Mouse (Mus musculus): ENCODE results near the gene Zfhx3.
A peak's percentile ranks its signal among the peaks of the same experiment; 100 is the strongest.

The Zfhx3 gene

DNA sequence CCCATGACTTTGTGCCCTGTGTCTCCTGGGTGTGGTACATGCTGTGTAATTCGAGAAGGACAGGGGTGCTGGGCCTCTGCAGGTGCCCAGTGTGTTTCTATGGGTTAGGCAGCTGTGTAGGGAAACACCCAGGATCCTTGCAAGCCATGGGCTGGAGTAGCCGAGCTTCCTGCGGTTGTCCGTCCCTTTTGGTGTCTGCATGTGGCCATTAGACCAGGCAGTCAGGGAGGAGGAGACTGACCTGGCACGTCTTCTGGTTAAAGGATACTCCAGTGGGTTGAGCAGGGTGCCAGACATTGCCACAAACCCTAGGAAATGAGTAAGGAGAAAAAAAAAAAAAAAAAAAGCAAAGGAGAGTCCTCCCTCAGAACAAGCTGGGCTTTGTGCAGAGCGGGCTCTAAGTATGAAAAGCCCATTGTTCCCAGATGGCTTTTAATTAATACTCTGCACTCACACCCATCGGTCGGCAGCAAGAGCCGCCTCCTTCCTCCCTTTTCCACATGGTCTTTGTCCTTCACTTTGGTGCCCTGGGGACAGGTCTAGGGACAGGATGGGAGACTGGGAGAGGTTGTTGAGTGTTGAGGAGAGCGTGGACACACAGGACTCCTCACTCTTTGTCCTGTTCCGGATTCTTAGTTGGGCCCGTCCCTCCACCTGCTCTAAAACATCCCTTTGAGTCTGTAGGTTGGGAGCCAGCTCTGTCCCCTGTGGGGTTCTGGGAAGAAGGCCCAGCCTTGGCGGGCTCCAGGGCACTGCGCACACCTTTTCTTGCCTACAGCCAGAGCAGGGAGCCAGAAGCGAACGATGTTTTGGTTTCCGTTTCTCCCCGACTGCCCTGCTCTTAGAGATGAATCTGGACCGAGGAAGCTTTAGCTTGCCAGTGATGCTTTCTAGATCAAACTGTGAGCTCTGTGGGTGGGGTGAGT is 813.2 kb downstream of the Zfhx3 start:
- DNase-seq (ENCODE audit: low spot score): no peak

DNA sequence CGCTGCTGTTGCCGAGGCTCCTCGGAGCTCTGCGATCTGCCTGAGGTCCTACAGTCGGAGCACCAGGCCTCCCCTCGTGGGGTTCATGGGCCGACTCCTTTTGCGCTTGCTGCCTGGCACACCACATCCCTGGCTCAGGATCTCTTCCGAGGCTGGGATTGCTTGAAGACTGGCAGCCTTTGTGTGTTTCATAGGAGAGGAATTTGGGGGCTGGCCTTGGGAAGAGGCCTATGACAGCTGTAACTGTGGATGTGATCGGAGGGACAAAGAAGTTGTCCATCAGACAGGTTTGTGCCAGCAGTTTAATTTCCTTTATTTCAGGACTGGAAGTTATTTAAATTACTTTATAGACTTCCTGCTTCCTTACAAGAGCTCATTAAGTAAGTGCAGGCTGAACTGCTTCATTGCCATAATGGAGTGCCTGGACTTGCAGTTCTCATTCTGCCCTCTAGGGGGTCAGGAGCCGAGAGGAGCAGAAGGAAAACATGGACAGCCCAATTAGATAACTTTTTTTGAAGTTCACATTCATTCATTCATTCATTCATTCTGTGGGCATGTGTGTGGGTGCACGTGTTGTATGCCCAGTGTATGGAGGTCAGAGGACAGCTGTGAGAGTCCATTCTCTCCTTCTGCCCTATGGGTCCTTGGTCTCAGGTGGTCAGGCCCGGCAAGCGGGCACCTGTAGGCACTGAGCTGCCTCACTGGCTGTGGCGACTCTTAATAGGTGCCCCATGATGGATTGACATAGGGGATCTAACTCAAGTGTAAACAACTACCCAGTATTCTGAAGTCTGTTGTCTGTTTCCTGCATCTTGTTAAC is 817.3 kb downstream of the Zfhx3 start:
- peak; percentile 79 for DNase-seq (ENCODE audit: low spot score)

DNA sequence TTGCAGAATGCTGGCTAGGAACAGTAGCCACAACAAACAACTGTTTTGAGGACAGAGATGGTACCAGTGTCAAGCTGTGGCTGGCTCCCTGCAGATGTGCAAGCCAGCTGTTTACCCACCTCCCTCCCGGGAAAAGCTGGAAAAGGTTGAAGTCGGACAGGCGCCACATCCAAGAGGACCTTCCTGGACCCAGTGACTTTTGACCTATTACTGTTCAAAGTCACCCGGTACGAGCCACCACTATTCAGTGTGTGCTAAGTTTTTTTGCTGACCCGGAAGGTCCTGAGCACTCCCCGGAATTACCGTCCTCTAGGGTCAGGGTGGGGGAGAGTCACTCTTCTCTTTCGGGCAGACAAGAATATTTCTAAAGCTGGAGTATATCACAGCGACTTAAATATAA is 818.3 kb downstream of the Zfhx3 start:
- no peak for DNase-seq (ENCODE audit: low spot score)

DNA sequence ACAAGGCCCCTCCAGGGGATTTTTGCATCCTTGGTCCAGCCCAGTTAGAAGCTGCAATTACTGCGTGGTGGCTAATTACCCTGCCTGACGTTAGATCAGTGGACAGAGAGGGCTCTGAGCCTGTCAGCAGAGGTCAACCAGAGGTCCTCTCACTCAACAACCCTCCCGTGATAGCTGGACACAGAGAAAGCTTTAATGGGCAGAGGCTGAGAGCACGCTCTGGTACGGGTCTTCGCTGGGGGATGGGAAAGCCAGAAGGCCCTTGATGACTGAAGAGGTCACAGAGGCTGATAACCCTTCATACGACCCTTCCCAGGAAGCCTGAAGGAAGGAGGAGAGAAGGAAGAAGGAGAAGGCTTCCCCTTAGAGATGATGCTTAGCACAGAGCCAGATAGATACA is 820.1 kb downstream of the Zfhx3 start:
- DNase-seq (ENCODE audit: low spot score): no peak

DNA sequence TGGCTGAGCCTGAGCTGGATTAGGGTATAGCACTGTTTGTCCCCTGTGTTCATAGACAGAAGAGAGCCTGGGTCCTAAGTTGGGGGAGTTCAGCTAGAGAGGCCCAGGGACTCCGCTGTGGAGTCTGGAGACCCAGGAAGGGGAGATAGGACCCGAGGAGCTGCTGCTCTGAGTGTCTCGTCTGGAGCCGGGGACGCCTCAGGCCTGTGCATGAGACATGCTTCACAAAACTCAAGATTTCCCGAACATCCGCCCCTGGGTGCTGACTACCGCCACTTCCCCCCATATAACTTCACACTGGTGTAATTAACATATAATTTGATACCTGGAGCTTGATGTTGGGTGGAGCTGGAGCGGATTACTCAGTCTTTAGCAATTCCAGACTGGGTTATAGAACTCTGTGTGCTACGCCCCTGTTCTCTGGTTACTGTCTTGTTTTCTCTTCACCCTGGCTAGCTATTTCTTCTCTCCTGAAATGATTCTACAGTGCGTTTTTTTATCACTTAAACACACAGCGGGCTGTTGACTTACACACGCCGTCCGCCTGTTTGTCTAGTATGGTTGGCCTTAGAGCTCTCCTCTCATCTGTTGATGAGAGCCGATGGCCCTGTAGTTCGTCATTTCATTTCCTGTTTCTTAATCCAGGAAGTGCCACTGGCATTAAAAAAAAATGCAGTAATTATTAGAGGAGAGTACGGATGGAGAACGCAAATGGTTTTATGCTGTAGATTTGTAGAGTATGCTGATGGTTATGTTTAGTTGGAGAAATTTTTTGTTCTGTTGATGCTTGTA is 822.2 kb downstream of the Zfhx3 start:
- no peak for DNase-seq (ENCODE audit: low spot score)

DNA sequence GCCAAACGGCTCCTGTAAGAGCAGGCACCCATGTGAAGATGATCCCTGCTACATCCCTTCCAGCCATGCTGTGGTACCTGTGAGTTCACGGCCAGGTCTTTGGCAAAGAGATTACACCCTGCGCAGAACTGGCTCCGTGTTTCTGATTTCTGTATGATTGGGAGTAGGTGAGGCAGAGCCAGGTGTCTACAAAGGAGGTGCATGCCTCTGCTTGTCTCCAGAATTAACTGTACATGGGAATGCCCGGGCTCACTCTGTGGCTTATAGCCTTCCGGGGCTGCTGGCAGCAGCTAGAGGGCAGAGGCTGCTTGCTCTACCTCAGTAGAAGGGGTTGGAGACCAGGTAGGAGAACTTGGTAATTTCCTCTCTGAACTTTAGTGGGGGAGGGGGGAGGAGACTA is 823.7 kb downstream of the Zfhx3 start:
- DNase-seq (ENCODE audit: low spot score): no peak

DNA sequence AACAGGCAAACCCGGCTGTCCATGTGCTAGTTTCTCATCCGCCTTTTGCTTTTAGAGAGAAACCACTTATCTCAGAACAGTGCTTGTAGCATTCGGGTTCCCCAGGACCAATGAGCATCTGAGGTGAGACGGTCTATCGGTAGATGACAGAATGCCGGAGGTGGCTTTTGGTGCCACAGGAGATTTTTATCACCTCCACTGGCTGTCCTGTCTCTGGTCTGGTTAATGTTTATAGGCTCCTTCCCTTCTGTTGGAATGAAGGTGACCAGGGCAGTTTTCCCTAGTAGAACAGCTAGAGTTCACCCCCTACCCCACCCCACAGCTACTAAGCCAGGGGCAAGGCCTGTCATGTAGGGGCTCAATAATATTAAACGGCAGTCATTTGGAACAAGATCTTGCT is 825.6 kb downstream of the Zfhx3 start:
- DNase-seq (ENCODE audit: low spot score): no peak

DNA sequence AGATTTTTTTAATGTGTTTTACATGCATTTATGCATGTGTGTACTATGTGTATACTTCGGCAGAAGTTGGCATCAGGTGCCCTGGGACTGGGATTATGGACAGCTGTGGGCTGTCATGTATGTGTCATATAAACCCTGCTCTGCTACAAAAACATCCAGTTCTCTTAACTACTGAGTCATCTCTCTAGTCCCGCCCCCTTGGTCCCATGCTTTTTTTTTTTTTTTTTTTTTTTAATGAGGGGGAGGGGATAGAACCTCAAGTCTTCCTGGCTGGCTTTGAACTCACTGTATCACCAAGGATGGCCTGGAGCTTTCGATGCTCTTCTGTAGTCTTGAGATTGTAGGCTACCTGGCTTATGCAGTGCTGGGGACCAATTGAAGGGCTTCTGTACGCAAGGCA is 827.9 kb downstream of the Zfhx3 start:
- DNase-seq (ENCODE audit: low spot score): no peak

DNA sequence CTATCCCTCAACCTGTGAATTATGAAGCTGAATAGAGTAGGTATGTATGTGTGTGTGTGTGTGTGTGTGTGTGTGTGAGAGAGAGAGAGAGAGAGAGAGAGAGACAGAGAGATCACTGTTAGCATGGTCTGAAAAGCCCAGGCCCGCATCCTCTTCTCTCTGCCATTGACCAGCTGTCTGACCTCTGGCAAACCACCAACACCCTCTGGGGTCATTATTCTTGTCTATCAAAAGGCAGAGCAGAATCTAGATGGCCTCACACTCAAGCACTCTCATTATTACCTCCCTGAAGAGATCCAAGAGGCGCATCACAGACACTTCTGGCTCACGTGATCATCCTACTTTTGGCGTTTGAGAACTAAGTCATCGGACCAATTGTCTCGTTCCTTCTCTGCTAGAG is 831.0 kb downstream of the Zfhx3 start:
- no peak for DNase-seq (ENCODE audit: low spot score)

DNA sequence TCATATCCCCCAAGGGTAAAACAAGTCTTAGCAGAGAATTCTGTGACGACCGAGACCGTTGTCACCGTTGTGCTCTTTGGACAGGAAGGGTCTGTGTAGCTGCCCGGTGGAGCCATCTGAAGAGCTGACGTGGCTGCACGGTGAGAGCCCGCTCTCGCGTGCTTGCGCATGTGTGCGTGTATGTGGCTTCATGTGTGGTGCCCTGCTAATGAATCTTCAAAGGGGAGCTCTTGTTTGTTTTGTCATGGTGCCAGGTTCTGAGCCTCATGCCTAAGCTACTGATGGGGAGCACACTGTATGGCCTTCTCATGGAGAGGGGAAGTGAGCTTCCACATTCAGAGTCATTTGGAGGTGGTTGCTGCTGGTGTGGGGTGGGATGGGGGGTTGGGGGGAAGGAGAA is 835.6 kb downstream of the Zfhx3 start:
- DNase-seq (ENCODE audit: low spot score): no peak

DNA sequence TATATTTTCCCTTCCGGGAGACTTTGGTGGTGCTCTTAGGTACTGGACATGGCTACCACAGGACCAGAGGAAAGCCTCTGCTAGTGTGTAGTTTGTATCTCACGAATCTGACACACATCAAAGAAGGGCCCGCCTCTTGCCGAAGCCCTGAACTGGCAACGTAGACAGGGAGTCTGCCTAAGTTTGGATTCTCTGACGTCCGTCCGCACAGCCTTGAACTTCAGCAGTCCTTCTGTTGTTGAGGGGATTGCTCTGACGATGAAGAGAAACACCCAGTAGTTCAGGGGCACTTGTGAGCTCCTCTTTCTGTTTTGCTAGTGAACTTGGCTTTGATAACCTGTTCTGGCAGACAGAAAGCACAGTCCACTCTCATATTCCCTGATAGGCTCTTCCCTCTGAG is 836.1 kb downstream of the Zfhx3 start:
- no peak for DNase-seq (ENCODE audit: low spot score)

DNA sequence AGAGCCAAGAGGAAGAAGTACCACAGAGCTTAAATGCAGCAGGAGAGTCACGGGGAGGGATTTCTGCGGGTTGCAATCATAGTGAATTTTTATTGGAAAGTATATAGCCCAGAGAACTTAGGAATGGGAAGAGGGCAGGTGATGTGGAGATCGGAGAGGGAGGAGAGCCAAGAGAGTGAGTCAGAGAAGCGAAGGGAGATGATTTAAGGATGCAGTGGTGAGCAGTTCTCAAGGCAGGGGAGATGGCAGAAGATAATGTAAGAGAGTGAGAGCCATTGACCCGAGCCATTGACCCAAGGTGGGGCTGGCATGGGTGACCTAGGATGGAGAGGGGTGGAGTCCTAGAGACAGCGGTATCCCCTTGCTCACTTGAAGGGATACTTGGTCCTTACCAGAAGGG is 838.3 kb downstream of the Zfhx3 start:
- DNase-seq (ENCODE audit: low spot score): no peak

DNA sequence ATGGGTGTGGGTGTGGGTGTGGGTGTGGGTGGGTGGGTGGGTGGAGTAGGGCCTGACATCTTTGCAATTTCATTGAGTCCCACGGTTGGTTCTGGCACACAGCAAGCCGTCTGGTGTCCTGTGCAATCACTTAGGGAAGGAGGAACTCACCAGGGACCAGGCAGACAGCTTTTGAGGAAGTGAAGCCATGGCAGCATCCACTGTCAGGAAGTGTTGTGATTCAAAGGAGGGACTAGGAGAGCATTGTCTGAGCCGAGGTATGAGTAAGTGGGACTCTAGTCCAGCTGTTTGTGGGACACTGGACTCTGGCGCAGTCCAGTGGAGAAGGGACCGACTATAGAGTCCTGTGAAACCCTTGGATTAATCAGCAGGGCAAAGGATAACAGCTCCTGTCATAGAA is 838.7 kb downstream of the Zfhx3 start:
- DNase-seq (ENCODE audit: low spot score): no peak

DNA sequence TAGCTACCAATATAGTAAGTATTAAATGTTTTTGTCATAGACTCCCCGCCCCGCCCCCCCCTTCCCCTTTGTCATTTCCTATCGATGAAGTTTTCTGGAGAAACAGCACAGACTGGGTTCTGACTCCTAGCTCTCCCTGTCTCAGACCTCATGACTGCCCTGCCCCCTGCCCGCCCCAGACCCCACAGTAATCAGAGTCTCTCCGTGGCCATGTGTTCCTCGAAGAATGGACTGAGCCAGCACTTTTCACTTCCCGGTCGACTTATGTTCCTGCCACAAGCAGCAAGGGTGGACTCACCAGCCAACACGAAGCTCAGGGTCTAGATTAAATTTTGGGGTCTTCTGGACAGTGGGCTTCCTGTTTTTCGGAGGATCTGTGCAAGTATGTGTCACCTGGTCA is 840.7 kb downstream of the Zfhx3 start:
- no peak for DNase-seq (ENCODE audit: low spot score)

DNA sequence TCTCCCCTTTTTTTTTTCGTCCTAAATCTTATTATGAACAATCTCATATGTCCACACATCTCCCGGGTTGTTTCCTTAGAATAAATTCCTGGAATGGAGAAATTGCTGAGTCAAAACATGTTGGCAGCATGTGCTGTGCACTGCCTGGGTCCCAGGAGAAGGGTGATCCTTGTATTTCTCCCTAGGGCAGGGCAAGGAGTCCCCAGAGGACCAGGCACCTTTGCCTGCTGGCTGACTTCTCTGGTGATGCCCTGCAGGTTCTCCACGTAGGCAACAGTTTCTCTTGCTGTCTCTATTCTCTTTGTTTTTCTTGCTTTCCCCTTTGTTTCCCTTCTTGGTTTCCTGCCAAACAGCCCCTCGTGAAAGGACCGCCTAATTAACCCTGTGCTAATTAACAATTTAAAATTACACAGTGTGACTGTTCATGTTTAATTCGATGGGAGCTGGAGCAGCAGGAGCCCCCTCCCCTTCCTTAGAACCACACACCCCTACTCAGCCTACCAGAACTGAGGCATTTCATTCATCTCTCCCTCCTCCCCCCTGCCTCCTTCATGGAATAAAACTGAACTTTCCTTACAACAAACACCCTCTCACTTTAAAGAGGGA is 845.8 kb downstream of the Zfhx3 start:
- DNase-seq (ENCODE audit: low spot score): no peak

DNA sequence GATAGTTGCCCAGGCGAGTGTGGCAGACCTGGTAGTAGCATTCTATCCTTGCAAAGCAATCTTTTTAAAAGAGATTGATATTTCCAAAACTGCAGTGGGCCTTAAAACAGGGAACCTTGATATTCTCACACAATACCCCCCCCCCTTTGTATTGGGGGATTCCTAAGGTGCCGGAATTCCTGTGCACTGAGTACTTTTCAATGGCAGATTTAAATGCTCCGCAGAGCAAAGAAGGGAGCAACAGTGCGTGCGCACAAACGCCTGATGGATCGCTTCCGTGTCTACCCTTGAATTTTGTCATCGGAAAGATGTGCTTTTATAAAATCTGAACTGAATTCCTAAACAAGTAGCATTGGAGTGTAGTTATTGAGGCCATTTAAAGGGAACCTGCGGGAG is 846.3 kb downstream of the Zfhx3 start:
- no peak for DNase-seq (ENCODE audit: low spot score)

DNA sequence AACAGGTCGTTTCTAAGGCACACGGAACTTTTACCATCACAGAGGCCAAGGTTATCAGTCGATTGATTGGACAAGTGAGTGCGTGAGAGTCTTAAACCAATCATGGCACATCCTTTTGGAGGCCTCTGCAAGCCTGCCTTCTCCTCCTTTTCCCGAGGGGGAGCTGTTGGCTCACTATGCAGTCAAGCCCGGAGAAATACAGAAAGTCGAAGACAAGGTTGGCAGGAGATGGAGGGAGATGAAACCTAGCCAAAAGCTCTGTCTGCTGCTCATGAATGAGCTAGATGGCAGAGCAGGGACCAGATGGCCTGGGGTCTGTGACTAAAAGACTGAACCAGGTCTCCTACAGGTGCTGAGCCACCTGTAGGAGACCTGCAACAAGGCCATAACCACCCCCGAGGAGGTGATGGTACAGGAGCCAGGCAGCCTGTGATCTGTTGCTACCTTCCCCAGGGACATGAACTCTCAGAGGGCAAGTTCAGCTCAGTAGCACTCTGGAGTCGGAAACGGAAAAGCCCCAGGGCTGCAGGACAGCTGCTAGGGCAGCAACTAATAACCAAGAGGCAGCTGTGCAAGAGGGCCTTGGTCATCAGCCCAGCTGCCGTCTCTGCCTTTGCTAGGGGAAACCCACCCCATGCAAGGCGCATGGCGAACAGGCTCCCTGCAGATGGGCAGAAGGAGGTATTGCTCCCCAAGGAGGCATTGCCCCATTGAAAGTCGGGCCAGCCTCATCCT is 848.3 kb downstream of the Zfhx3 start:
- DNase-seq (ENCODE audit: low spot score): peak; percentile 25

DNA sequence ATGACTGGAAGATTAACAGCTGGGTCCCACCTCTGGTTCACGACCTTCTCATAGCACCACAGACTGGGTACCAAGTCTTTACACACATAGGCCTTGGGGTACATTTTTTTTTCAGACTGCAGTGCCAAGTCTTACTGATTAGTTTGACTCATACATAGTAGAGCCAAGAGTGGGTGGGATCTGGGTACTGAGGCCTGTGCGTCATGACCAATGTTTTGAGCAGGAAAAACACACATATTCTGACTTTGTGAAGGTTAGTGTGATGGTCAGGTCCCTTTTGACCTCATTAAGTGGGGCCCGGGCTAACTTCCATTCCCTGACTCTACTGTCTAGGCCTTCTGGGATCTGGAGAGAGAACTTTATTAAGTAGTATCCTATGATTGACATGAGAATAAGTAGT is 853.6 kb downstream of the Zfhx3 start:
- DNase-seq (ENCODE audit: low spot score): no peak

DNA sequence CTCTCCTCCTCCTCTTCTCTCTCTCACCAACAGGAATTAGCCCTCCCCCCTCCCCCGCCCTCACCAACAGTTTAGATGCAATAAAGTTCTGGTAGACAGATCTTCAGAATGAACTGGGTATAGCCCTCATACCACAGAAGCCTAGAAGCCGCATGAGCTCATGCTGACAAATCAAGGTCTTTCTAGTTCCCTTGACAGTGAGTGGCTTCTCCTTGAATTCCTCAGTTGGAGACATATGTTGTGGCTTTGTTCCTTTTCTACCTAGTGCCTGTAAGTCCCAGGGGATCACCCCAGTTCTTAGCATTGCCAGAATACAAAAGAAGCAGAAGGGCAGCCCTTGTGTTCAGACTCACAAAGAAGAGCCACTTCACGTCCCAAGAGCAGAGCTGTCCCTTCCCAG is 854.4 kb downstream of the Zfhx3 start:
- DNase-seq (ENCODE audit: low spot score): no peak

DNA sequence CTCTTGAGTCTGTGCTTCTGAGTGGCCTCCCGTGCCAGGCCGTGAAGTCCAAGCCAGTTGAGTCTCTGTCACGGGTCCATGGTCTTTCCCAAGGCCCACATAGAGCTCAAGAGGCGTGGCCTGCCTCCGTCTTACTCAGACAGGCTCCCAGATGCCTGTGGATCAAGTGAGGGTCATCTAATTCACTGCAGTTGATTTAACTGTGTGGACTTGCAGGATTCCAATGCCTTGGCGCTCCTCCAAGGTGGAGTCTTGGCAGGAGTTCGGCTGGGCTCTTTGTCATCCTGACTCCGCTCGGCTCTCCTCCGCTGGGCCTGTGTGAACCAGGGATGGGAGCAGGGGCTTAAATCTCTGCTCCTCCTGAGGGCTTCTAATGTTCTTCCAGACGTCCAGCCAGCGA is 855.6 kb downstream of the Zfhx3 start:
- DNase-seq (ENCODE audit: low spot score): peak; percentile 81

DNA sequence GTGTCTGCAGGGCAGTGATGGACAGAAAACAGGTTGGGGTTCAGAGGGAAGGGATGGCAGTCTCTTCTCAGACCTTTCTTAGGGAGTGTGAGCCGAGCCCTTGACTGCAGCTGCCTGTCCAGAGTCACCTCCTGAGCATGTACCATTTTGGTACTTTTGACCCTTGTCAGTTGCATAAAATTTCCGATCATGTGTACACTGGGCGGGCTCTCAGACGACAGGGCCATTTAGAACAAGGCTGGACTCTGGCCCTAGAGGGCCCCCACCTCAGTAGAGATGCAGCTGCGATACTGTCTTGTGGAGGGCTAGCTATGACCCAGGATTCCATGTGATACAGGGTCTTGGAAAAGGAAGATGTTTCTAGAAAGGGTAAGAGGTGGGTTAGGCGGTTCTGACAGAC is 856.8 kb downstream of the Zfhx3 start:
- no peak for DNase-seq (ENCODE audit: low spot score)
